Mouse (Mus musculus) splenic B cell, adult 2 months (primary cell): ENCODE results near the gene Lhfpl4.

Experiments used
- DNase-seq: peaks from one replicate; pipeline ENCODE4 v3.0.0-alpha.2; 2011; ENCODE audit warnings: low read depth, low spot score
- H3K27me3 ChIP-seq: 2 replicates; pipeline ENCODE4 v1.6.1; 2012; ENCODE audit warnings: mild to moderate bottlenecking, low read length, moderate library complexity, mixed read lengths; ENCODE audit not compliant: control insufficient read depth, poor library complexity, insufficient read depth, severe bottlenecking
- H3K36me3 ChIP-seq: 2 replicates; pipeline ENCODE4 v1.6.1; 2012; ENCODE audit warnings: mild to moderate bottlenecking, low read length, moderate library complexity, mixed read lengths; ENCODE audit not compliant: control insufficient read depth, poor library complexity, insufficient read depth, severe bottlenecking

The Lhfpl4 gene

DNA sequence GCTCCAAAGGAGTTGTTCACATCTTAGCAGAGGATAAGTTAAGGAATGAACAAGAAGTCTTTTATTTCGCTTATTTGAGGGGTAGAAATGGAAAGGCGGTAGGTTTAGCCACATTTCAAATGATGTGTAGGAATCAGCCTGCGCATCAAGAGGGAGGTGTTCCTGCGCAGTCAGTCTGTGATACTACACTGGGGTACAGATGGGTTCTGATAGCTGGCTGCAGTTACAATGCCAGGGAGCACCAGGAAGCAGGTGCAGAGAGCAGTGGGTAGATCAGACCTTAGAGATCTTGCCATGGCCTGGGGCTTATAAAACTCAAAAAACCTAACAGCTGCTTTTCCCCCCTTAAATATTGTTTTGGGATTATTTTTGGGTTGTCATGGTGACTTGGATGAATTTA lies 49.9 kb downstream of the Lhfpl4 start:
- Histone ChIP-seq H3K27me3 (no peaks in the 10 kb centered on the region), H3K36me3 (peaks cover 17% of the 10 kb centered on the region)
- no peak for DNase-seq

DNA sequence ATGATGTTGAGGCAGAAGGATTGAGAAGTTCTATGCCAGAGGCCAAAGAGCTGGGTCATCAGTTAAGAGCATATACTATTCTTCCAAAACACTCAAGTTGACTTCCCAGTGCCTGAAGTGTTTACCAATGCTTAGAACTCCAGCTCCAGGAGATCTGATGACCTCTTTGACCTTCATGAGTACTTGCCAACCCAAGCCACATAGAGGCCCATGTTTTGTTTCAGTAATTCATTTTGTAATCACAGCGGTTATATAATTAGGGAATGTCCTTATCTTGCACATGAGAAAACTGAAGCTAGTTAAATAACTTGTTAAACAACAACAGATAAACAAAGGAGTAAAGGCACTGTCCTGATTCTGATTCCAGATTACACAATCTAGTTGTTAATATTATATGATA lies 50.4 kb downstream of the Lhfpl4 start:
- DNase-seq = no peak
- Histone ChIP-seq H3K36me3 (peaks cover 17% of the 10 kb centered on the region), H3K27me3 (no peaks in the 10 kb centered on the region)

- Histone ChIP-seq H3K27me3 (no peaks in the 10 kb centered on the region), H3K36me3 (peaks cover 7% of the 10 kb centered on the region)
- no peak for DNase-seq
These were observed 53.6 kb downstream of the Lhfpl4 start for GRCm38 (mm10) chr6:113141389-113142094.

GRCm38 (mm10) chr6:113133360-113133759 lies 61.8 kb downstream of the Lhfpl4 start:
- no peak for DNase-seq
- Histone ChIP-seq H3K27me3 (no peaks in the 10 kb centered on the region), H3K36me3 (peaks cover 5% of the 10 kb centered on the region; the same call in 1 of the 2 replicates)

DNA sequence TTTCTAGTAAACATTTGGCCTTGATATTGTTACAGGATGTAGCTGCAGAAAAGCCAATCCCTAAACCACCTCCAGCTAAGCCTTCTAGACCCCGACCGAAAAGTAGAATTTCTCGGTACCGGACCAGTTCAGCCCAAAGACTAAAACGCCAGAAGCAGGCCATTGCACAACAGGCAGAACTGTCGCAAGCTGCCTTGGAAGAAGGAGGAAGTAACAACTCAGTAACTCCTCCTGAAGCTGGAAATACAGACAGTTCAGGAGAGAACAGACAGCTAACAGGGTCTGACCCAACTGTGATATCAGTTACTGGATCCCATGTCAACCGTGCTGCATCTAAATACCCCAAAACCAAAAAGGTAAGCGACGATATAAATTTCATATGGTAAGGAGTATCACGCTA lies 74.4 kb downstream of the Lhfpl4 start:
- Histone ChIP-seq H3K27me3 (no peaks in the 10 kb centered on the region), H3K36me3 (peaks cover 24% of the 10 kb centered on the region)
- DNase-seq = no peak
